Mouse (Mus musculus): ENCODE results near the gene Elp4.

DNA sequence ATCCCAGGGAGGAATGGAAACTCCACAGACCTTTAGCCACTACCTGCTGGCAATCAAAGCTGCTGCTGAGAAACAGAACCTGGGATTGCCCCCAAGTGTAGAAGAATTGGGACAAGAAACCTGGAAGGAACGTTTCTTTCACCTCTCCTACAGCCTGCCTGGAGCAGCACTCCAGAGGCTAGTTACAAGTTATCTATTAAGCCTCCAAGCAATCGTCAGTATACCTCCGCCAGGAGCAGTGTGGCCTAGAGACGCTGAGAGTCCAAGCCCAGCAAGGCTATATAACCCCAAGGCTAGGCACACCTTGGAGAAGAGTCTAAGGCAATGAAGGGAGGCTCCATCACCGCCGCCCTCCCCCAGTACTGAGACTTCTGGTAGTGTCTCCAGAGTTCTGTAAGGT is 238.0 kb downstream of the Elp4 start:
- TF ChIP-seq CTCF (IDR thresholded peaks at IDR 0.05; ENCODE audit: borderline replicate concordance, control insufficient read depth, extremely low read depth, insufficient read depth, low read length, poor library complexity) (no peak), POLR2A (IDR thresholded peaks at IDR 0.05; ENCODE audit: control insufficient read depth, extremely low read depth, insufficient read depth, low read length, poor library complexity) (no peak)
